Comparison of ENCODE assay signal across 10 mouse cellular contexts in the genomic region with DNA sequence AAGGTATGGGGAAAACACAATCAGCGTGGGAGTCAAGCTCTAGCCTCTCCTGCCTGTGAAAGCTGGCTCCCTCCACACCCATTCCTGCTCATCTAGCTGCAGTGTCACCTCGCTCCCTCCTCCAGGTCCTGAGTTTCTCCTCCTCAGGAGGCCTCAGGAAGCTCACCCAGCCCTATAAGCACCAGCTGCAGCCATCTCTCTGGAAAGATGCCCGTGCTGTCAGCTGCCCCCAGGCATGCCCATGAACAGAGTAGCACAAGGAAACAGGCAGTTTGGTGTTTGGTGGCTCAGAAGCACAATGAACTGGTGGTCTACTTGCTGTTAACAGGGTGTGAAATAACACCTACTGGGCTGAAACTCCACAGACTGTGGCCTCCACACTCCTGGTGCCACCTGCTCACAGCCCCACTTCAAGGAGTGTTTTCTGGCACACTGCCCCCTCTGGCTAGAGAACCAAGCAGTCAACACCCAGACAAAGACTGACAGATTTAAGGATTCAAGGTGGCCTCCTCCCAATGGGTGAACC. TPM values are rescaled to one million over a fixed set of nuclear protein-coding genes. Genes with fewer than 3 reads are reported as not detected.
DNase-seq lines count a peak whose midpoint lies in the region; ATAC-seq lines count a peak whose summit lies in the region.
"Had no signal": no experiment of that assay in that cellular context is flagged by ENCODE, and none has a peak within 500 bp of the region (broad histone marks: within the 10 kb centered on the region; RNA-seq: fewer than 3 reads in every experiment).

No protein-coding gene starts in this region.

- DNase-seq in hindbrain, embryonic 14.5 days (ENCODE audit: low spot score): no peak
- peak; percentile 16 for DNase-seq in right cerebral cortex, adult 18-20 months
- DNase-seq in right cerebral cortex, postnatal 10 days (ENCODE audit: low spot score in 2 of 2): no peak
- DNase-seq in thymus, postnatal 4 days: peak; percentile 73
- no peak for DNase-seq in layer of hippocampus, adult 9-10 months (ENCODE audit: low spot score)
- no peak for DNase-seq in liver, embryonic 11.5 days (ENCODE audit: low spot score)

- H3K36me3 ChIP-seq in hindbrain, embryonic 15.5 days: no peaks in the 10 kb centered on the region
- no peaks in the 10 kb centered on the region for H3K36me3 ChIP-seq in hindbrain, embryonic 14.5 days (replicated peaks; ENCODE audit: control insufficient read depth, insufficient read depth)
- H3K36me3 ChIP-seq in liver, embryonic 11.5 days (ENCODE audit: control insufficient read depth, insufficient read depth, low read length): no peaks in the 10 kb centered on the region
- H3K36me3 ChIP-seq: G1E; liver, embryonic 15.5 days had no signal

- no peak overlapping the region for H3K27ac ChIP-seq in hindbrain, embryonic 15.5 days (replicated peaks)
- H3K27ac ChIP-seq in hindbrain, embryonic 14.5 days: no peak overlapping the region
- no peak overlapping the region for H3K27ac ChIP-seq in liver, embryonic 11.5 days (ENCODE audit: low read depth, low read length)
- H3K27ac ChIP-seq: liver, embryonic 15.5 days had no signal

- WGBS in hindbrain, embryonic 15.5 days: 66% methylated on average over 3 of the region's 3 CpGs
- 57% methylated on average over 3 of the region's 3 CpGs for WGBS in hindbrain, embryonic 14.5 days
- 42% methylated on average over 3 of the region's 3 CpGs for WGBS in liver, embryonic 11.5 days

- peak; percentile 61 for ATAC-seq in hindbrain, embryonic 15.5 days (ENCODE audit: low FRiP score, low read depth)
- no peak for ATAC-seq in hindbrain, embryonic 14.5 days (ENCODE audit: low FRiP score)
- peak; percentile 46; the same call in 1 of the 2 replicates for ATAC-seq in megakaryocyte-erythroid progenitor cell, adult 5-6 weeks (replicated peaks; ENCODE audit: low FRiP score, low TSS enrichment, poor library complexity, severe bottlenecking)
- no peak for ATAC-seq in liver, embryonic 11.5 days (replicated peaks; ENCODE audit: low FRiP score)

- H3K27me3 ChIP-seq in hindbrain, embryonic 15.5 days: 0 out of 2 replicates have a peak, but pooled peaks cover 2% of the 10 kb centered on the region
- H3K27me3 ChIP-seq in hindbrain, embryonic 14.5 days (ENCODE audit: control insufficient read depth, insufficient read depth, low read length): no peaks in the 10 kb centered on the region
- H3K27me3 ChIP-seq in liver, embryonic 11.5 days (replicated peaks; ENCODE audit: control insufficient read depth, insufficient read depth, low read length): no peaks in the 10 kb centered on the region
- H3K27me3 ChIP-seq: liver, embryonic 15.5 days had no signal

- H3K4me3 ChIP-seq in hindbrain, embryonic 15.5 days: no peak overlapping the region
- H3K4me3 ChIP-seq in hindbrain, embryonic 14.5 days (replicated peaks; ENCODE audit: low read length): no peak overlapping the region
- H3K4me3 ChIP-seq in liver, embryonic 11.5 days (ENCODE audit: low read depth, low read length): no peak overlapping the region
- H3K4me3 ChIP-seq: liver, embryonic 15.5 days had no signal

- 0 out of 2 replicates have a peak, but pooled peaks cover 6% of the 10 kb centered on the region for H3K4me1 ChIP-seq in hindbrain, embryonic 15.5 days (replicated peaks)
- H3K4me1 ChIP-seq in hindbrain, embryonic 14.5 days (replicated peaks; ENCODE audit: control insufficient read depth, insufficient read depth, low read length): no peaks in the 10 kb centered on the region
- H3K4me1 ChIP-seq in liver, embryonic 11.5 days (replicated peaks; ENCODE audit: control insufficient read depth, insufficient read depth, low read length): no peaks in the 10 kb centered on the region
- H3K4me1 ChIP-seq: liver, embryonic 15.5 days had no signal

- no peak overlapping the region for H3K9ac ChIP-seq in hindbrain, embryonic 15.5 days
- H3K9ac ChIP-seq in hindbrain, embryonic 14.5 days: no peak overlapping the region
- H3K9ac ChIP-seq in liver, embryonic 11.5 days (ENCODE audit: low read depth, low read length): no peak overlapping the region
- H3K9ac ChIP-seq: liver, embryonic 15.5 days had no signal

- no peak overlapping the region for H3K4me2 ChIP-seq in hindbrain, embryonic 15.5 days
- no peak overlapping the region for H3K4me2 ChIP-seq in hindbrain, embryonic 14.5 days (replicated peaks)
- H3K4me2 ChIP-seq in liver, embryonic 11.5 days: no peak overlapping the region
- H3K4me2 ChIP-seq: liver, embryonic 15.5 days had no signal

- H3K9me3 ChIP-seq in hindbrain, embryonic 15.5 days: no peaks in the 10 kb centered on the region
- no peaks in the 10 kb centered on the region for H3K9me3 ChIP-seq in hindbrain, embryonic 14.5 days (ENCODE audit: control insufficient read depth, low read length)
- no peaks in the 10 kb centered on the region for H3K9me3 ChIP-seq in liver, embryonic 11.5 days (ENCODE audit: control insufficient read depth, low read length)
- H3K9me3 ChIP-seq: G1E; liver, embryonic 15.5 days had no signal

RNA-seq across cellular contexts. Expression of a gene that starts 7.1 kb away (rescaled TPM):
- 1.4 and 2.1 TPM in 2 replicates for polyA plus RNA-seq in hindbrain, embryonic 15.5 days (2015; fragmentation: Nextera tagmentation; extraction: Ambion mirVana)
- polyA plus RNA-seq in hindbrain, embryonic 14.5 days (2014; fragmentation: Nextera tagmentation; extraction: Ambion mirVana): 1.6 and 2.0 TPM in 2 replicates
- total RNA-seq in megakaryocyte-erythroid progenitor cell, adult 5-6 weeks (2014; fragmentation: Nextera tagmentation): 1.3 TPM in 1 of 2 replicates, not detected in the other
- 0.11 and 0.23 TPM in 2 replicates for total RNA-seq in megakaryocyte-erythroid progenitor cell, adult 5-6 weeks (2017)
- polyA plus RNA-seq in liver, embryonic 11.5 days (2014; fragmentation: Nextera tagmentation; extraction: Ambion mirVana): 1.7 and 2.0 TPM in 2 replicates

RNA-seq across cellular contexts. Expression of a gene that starts 40.4 kb away (rescaled TPM):
- polyA plus RNA-seq in hindbrain, embryonic 15.5 days (2015; fragmentation: Nextera tagmentation; extraction: Ambion mirVana): 9.6 and 10.3 TPM in 2 replicates
- polyA plus RNA-seq in hindbrain, embryonic 14.5 days (2014; fragmentation: Nextera tagmentation; extraction: Ambion mirVana): 9.8 and 10.6 TPM in 2 replicates
- 3.4 and 4.7 TPM in 2 replicates for total RNA-seq in megakaryocyte-erythroid progenitor cell, adult 5-6 weeks (2014; fragmentation: Nextera tagmentation)
- total RNA-seq in megakaryocyte-erythroid progenitor cell, adult 5-6 weeks (2017): 2.8 and 3.3 TPM in 2 replicates
- polyA plus RNA-seq in liver, embryonic 11.5 days (2014; fragmentation: Nextera tagmentation; extraction: Ambion mirVana): 5.8 and 6.7 TPM in 2 replicates

Comparison
In these comparisons a context has a peak if more than half of its experiments do, and no peak if none do; other contexts are left out.
1. ATAC-seq: peak in hindbrain, embryonic 15.5 days (single experiment) and megakaryocyte-erythroid progenitor cell, adult 5-6 weeks (single experiment); none in hindbrain, embryonic 14.5 days (single experiment) and liver, embryonic 11.5 days (single experiment).
2. DNase-seq: peak in right cerebral cortex, adult 18-20 months (single experiment) and thymus, postnatal 4 days (single experiment); none in hindbrain, embryonic 14.5 days (single experiment), right cerebral cortex, postnatal 10 days (0 of 2), layer of hippocampus, adult 9-10 months (single experiment) and liver, embryonic 11.5 days (single experiment).